Mouse (Mus musculus) CD4-positive naive resting alpha-beta T cell, adult 76 days (primary cell): ENCODE data around the gene Igf2bp1. TPM values are rescaled to one million over a fixed set of nuclear protein-coding genes. Genes with fewer than 3 reads are reported as not detected.

Experiments
- total RNA-seq: library from RNA; stranded (reverse); gene quantifications from one replicate; pipeline ENCODE4 v1.2.4, GENCODE M21; 2023

Igf2bp1 gene
- total RNA-seq = not detected

DNA sequence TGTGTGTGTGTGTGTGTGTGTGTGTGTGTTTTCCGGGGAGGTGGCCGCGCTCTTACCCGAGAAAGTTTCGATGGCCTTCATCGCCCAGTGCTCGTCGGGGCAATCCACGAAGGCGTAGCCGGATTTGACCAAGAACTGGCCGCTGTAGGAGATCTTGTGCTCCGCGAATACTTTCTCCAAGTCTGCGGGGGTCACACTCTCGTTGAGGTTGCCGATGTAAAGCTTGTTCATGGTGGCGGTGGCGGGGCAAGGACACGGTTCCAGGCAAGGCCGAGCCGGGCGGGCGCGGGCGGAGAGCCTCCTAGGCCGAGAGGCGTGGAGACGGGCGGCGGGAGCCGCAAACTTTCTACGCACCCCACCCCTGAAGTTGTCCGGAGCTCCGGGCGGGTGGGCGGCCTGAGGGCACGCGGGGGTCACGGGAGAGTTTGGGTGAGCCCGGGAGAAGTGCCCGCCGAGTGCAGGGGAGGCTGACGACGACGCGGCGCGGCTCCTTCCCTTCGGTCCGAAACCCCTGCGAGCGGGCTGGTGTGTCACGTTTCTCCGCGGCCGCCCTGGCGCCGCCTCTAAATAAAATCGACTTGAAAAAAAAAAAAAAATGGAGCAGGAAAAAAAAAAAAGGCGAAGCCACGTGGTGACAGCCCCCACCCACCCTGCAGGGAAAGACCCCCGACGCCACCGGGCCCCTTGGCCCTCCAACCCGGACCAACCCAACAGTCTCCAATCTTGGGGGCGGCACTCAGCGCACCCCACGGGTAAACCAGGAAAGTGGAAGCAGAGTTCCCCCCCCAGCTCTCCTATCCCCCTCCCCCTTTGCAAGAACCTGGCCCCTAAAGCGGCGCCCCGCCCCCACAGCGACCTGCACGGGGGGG, at the start of gene Igf2bp1:
Gene Igf2bp1, minus strand, starts transcription at position 538 of the 869 bp plus-strand sequence.

DNA sequence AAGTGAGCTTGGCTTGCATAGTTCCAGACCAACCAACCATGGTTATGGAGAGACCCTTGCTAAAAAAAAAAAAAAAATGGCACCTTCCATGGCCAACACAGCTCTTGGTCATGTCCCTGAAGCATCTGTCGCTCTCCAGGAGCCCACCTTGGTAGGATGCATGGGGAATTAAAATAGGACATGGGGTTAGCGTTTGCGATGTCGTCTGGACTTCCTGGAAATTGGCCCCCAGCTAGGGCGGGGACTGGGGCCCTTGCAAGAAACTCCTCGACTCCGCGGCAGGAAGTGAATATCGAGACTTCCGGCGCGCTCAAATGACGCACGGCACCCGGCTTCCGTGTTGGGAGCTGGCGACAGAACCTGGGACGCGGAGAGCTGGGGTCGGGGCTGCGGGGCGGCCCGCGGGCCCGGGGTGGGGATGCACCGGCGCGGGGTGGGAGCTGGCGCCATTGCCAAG, 28.9 kb upstream of the Igf2bp1 start, which contains the start of gene Snf8:
Gene Snf8, plus strand, starts transcription at position 290 of the 457 bp plus-strand sequence.

DNA sequence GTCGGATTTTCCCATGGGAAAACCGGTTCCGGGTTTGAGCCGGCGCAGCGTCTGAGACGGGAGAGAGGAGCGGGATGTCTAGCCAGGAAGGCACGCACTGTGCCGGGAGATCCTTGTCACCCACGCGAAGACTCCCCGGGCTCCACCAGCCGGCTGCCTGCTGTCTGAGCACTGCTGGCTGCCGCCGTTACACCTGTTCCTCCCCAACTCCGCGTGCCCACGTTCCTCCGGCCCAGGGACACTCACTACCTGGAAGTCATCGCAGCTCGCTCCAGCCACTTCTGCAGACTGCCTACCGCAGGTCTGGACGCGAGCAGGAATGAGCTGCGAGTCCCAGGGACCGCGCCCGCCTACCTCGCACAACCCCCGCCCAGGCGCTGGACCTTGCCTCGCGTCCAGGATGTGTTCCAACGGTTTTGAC, 91.2 kb downstream of the Igf2bp1 start, which contains the start of gene B4galnt2:
Gene B4galnt2, minus strand, starts transcription at position 321 of the 421 bp plus-strand sequence.

Other genes starting within 250 kb of the Igf2bp1 start
- 3.3 TPM for gene Phospho1, start 181.4 kb downstream of the Igf2bp1 start, total RNA-seq
- gene Gngt2, start 168.7 kb downstream of the Igf2bp1 start, total RNA-seq = 19.1 TPM
- gene Abi3, start 163.5 kb downstream of the Igf2bp1 start, total RNA-seq = 29.2 TPM
- gene B4galnt2, start 91.0 kb downstream of the Igf2bp1 start, total RNA-seq = not detected
- gene Gip, start 18.6 kb upstream of the Igf2bp1 start, total RNA-seq = not detected
- gene Snf8, start 28.9 kb upstream of the Igf2bp1 start, total RNA-seq = 43.6 TPM
- gene Ube2z, start 59.4 kb upstream of the Igf2bp1 start, total RNA-seq = 41.9 TPM
- 102 TPM for gene Atp5g1, start 69.7 kb upstream of the Igf2bp1 start, total RNA-seq
- not detected for gene Calcoco2, start 106.0 kb upstream of the Igf2bp1 start, total RNA-seq
- gene Ttll6, start 127.8 kb upstream of the Igf2bp1 start, total RNA-seq = not detected
- gene Hoxb13, start 188.4 kb upstream of the Igf2bp1 start, total RNA-seq = not detected